Mouse (Mus musculus) embryonic stem cell, embryonic (primary cell): ENCODE measurements around the gene Tmem214.

Experiments used
- CTCF ChIA-PET, 4 experiments: fragments of 300-600 bp in 2 of 4; fragments of 350-600 bp in 2 of 4; sonication (Branson Sonifier 250); formaldehyde crosslinking; loops; one replicate each; lab custom pipeline; 2022; ENCODE audit warnings: inconsistent platforms in 2 of 4; lab: Charles Lee
- POLR2A ChIA-PET, 4 experiments: fragments of 300-600 bp in 2 of 4; fragments of 350-600 bp in 2 of 4; sonication (Branson Sonifier 250); formaldehyde crosslinking; loops; one replicate each; lab custom pipeline; 2022; ENCODE audit warnings: antibody characterized with exemption in 4 of 4, inconsistent platforms in 1 of 4; lab: Charles Lee

Gene Tmem214

GRCm38 (mm10) chr5:30867712-30868111 lies at the start of gene Tmem214:
Tmem214 (plus strand) TSS chr5:30868012.
- CTCF ChIA-PET = no interaction called here
- POLR2A ChIA-PET = interaction anchor here in 2 of 4 experiments (1.5 to 16.7 kb wide), 6 partner anchors 9 to 155 kb away, joined by 4 to 222 read pairs (median 16); partner anchors contain the start of genes Agbl5 (in 2 of the 2) and Ost4 (in 1 of the 2)

- POLR2A ChIA-PET = interaction anchor here in 1 of 4 experiments (0.7 to 1.0 kb wide), 3 partner anchors 39 to 126 kb away, joined by 3 to 4 read pairs (median 3); partner anchors contain the start of gene Cgref1
- CTCF ChIA-PET = no interaction called here
These were observed 49.0 kb upstream of the Tmem214 start for GRCm38 (mm10) chr5:30818758-30819309.

DNA sequence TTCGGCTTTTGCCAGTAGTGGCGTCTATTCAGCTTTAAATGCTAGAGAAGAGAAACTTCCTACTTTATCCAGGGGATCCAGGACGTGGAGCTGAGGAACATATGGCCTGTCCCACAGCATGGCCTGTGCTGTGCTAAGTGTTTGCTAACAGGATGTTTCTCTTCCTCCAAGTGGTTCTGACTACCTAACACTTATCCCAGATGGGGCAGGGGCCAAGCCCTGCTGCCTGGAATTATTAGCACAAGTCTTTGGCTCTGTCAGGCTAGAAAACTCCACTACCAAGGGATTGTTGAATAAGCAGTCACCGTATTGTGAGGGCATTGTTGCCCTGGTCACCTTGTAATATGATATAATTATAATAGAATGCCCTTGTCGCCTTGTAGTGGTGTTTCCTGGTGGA lies 45.1 kb upstream of the Tmem214 start:
- ChIA-PET CTCF (interaction anchor here in 1 of 4 experiments (1.2 kb wide), 1 partner anchor 160 kb away, joined by 3 read pairs; no protein-coding TSS in a partner anchor), POLR2A (interaction anchor here in 1 of 4 experiments (0.9 kb wide), 1 partner anchor 53 kb away, joined by 3 read pairs; no protein-coding TSS in a partner anchor)

- ChIA-PET CTCF (interaction anchor here in 1 of 4 experiments (1.2 kb wide), 1 partner anchor 159 kb away, joined by 3 read pairs; no protein-coding TSS in a partner anchor), POLR2A (interaction anchor here in 1 of 4 experiments (0.9 kb wide), 1 partner anchor 53 kb away, joined by 3 read pairs; no protein-coding TSS in a partner anchor)
These were observed 44.7 kb upstream of the Tmem214 start for GRCm38 (mm10) chr5:30823091-30823490.

GRCm38 (mm10) chr5:30824124-30824988 lies 43.5 kb upstream of the Tmem214 start:
- ChIA-PET POLR2A (no interaction called here), CTCF (interaction anchor here in 1 of 4 experiments (1.1 kb wide), 1 partner anchor 50 kb away, joined by 3 read pairs; no protein-coding TSS in a partner anchor)

- POLR2A ChIA-PET = no interaction called here
- CTCF ChIA-PET = interaction anchor here in 2 of 4 experiments (0.5 to 1.0 kb wide), 2 partner anchors 116 to 154 kb away, joined by 3 to 5 read pairs; no protein-coding TSS in a partner anchor
These were observed 42.6 kb upstream of the Tmem214 start for GRCm38 (mm10) chr5:30825166-30825565.

GRCm38 (mm10) chr5:30825821-30826220 lies 42.0 kb upstream of the Tmem214 start:
- CTCF ChIA-PET = interaction anchor here in 2 of 4 experiments (0.5 to 1.0 kb wide), 2 partner anchors 116 to 153 kb away, joined by 3 to 5 read pairs; no protein-coding TSS in a partner anchor

GRCm38 (mm10) chr5:30833416-30833815 lies 34.4 kb upstream of the Tmem214 start:
- POLR2A ChIA-PET = no interaction called here
- CTCF ChIA-PET = interaction anchor here in 1 of 4 experiments (0.5 kb wide), 1 partner anchor 149 kb away, joined by 3 read pairs; no protein-coding TSS in a partner anchor

More at GRCm38 (mm10) chr5:30825821-30826220, 42.0 kb upstream of the Tmem214 start:
- POLR2A ChIA-PET = interaction anchor here in 1 of 4 experiments (0.7 kb wide), 1 partner anchor 104 kb away, joined by 3 read pairs; no protein-coding TSS in a partner anchor

- ChIA-PET POLR2A (no interaction called here), CTCF (interaction anchor here in 1 of 4 experiments (0.6 kb wide), 1 partner anchor 31 kb away, joined by 4 read pairs; no protein-coding TSS in a partner anchor)
These were observed 28.1 kb upstream of the Tmem214 start for GRCm38 (mm10) chr5:30839731-30840130.

GRCm38 (mm10) chr5:30841896-30842295 lies 25.9 kb upstream of the Tmem214 start:
- ChIA-PET POLR2A (interaction anchor here in 2 of 4 experiments (0.8 to 1.8 kb wide), 2 partner anchors 22 kb away, joined by 4 to 5 read pairs; no protein-coding TSS in a partner anchor), CTCF (no interaction called here)

DNA sequence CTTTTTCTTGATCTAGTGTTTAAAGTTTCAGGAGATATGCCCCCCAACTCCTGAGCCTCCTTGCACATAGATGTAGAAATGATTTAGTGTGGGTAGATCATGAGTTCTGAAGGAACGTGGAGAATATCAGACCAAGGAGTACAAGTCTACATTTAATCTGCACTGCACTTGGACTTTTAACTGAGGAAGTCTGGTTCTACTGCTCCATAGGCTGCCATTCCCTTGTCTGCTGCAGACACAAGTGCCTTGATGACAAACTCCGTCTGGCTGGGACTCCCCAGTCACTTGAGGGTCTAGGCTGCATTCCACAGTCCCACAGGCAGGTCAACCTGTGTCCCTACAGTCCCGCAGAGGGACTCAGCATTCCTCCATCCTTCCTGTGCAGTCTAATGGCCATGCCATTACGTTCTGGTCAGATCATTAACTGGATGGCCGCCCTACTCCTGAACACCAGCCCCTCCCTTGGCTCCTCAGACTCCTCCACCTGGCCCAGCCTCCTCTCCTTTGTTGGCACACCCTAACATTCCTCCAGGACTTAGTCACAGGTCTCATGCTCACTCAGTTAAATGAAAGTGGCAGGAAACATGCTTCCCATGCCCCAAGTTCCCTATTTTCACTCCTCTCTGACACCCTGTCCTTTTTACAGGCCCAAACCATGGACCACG lies 17.8 kb upstream of the Tmem214 start:
- POLR2A ChIA-PET = no interaction called here
- CTCF ChIA-PET = no interaction called here

DNA sequence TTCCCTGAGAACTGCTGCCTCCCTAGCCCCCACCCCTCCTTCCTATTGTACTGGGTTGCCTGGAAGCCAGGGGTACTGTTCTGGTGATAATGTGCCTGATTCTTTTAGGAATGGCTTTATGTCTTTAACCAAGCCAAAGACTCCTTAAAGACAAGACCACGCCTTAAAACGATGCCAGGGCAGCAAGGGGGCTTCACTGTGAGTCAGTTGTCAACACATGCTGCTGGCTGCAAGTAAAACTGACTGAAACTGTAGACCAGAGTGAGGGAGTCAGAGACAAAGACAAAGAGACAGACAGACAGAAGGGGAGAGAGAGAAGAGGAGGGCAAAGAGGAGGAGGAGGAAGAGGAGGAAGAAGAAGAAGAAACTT lies 17.3 kb upstream of the Tmem214 start:
- ChIA-PET CTCF (no interaction called here), POLR2A (no interaction called here)

GRCm38 (mm10) chr5:30853522-30853921 lies 14.3 kb upstream of the Tmem214 start:
- ChIA-PET POLR2A (interaction anchor here in 3 of 4 experiments (0.7 to 1.4 kb wide), 3 partner anchors 10 to 102 kb away, joined by 3 to 12 read pairs (median 4); no protein-coding TSS in a partner anchor), CTCF (interaction anchor here in 1 of 4 experiments (0.6 kb wide), 1 partner anchor 24 kb away, joined by 4 read pairs; no protein-coding TSS in a partner anchor)

- CTCF ChIA-PET = interaction anchor here in 1 of 4 experiments (0.6 kb wide), 1 partner anchor 50 kb away, joined by 3 read pairs; no protein-coding TSS in a partner anchor
- POLR2A ChIA-PET = interaction anchor here in 2 of 4 experiments (1.2 to 4.9 kb wide), 4 partner anchors 11 to 104 kb away, joined by 3 to 21 read pairs (median 3); no protein-coding TSS in a partner anchor
These were observed 12.1 kb upstream of the Tmem214 start for GRCm38 (mm10) chr5:30855674-30856073.

GRCm38 (mm10) chr5:30856124-30856523 lies 11.7 kb upstream of the Tmem214 start:
- CTCF ChIA-PET = interaction anchor here in 1 of 4 experiments (0.8 kb wide), 1 partner anchor 683 kb away, joined by 3 read pairs; no protein-coding TSS in a partner anchor
- POLR2A ChIA-PET = interaction anchor here in 2 of 4 experiments (0.7 to 4.9 kb wide), 4 partner anchors 9 to 103 kb away, joined by 3 to 21 read pairs (median 3); no protein-coding TSS in a partner anchor

DNA sequence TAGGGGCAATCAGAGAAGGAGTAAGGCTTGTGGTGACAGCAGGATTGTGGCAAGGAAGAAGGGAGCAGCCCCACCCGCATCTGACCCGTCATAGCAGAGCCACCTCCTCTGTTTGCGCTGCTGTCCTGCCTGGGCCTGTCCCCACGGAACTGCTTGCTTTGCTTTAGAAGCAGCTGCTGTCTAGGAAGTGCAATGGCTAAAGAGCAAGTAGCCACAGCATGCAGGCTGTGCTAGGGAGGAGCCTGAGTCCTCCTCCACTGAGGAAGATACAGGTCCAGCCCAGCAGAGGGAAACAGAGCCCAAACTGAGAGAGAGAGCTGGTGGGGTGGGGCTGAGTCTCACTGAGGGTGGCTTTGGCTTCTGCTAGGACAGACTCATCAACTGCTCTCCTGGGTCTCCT lies 4.0 kb upstream of the Tmem214 start:
- ChIA-PET CTCF (interaction anchor here (0.5 to 2.2 kb wide), 21 partner anchors 10 to 263 kb away, joined by 3 to 8 read pairs (median 4); partner anchors contain the start of genes Khk (in 2 of the 4), Agbl5 (in 1 of the 4), Cgref1 (in 1 of the 4) and Dpysl5 (in 1 of the 4)), POLR2A (interaction anchor here in 3 of 4 experiments (0.6 to 4.4 kb wide), 30 partner anchors 10 to 316 kb away, joined by 3 to 42 read pairs (median 4); partner anchors contain the start of genes Agbl5 (in 2 of the 3), Ost4 (in 2 of the 3), Atraid (in 1 of the 3) and Gm29609 (in 1 of the 3))

DNA sequence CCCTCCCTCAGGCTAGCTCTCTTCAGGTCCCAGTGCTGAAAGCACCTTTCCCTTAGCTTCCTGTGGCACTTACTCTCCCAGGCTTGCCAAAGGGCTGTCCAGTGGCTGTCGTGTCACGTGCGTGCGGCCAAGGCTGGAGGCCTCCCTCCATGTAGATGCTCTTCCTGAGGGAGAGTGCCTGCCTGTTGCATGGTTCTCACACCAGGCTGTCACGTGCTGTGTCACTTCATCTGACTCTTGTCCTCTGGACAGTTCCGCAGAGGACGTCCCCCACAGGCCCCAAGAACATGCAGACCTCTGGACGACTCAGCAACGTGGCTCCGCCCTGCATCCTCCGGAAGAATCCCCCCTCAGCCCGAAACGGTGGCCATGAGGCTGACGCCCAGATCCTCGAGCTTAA lies 3.5 kb upstream of the Tmem214 start:
- ChIA-PET POLR2A (interaction anchor here (0.5 to 4.4 kb wide), 32 partner anchors 10 to 316 kb away, joined by 3 to 42 read pairs (median 4); partner anchors contain the start of genes Agbl5 (in 2 of the 4), Ost4 (in 2 of the 4), Atraid (in 1 of the 4) and Gm29609 (in 1 of the 4)), CTCF (interaction anchor here (0.5 to 2.2 kb wide), 23 partner anchors 9 to 262 kb away, joined by 3 to 8 read pairs (median 4); partner anchors contain the start of genes Khk (in 2 of the 4), Agbl5 (in 1 of the 4), Cgref1 (in 1 of the 4) and Dpysl5 (in 1 of the 4))
